Mouse (Mus musculus): ENCODE measurements at regions not wholly inside any gene's neighbourhood (a gene's known extent, or its start where the extent isn't known, plus 50 kb on each side); places are given as distances from the start of the nearest gene placed in this dataset.

DNA sequence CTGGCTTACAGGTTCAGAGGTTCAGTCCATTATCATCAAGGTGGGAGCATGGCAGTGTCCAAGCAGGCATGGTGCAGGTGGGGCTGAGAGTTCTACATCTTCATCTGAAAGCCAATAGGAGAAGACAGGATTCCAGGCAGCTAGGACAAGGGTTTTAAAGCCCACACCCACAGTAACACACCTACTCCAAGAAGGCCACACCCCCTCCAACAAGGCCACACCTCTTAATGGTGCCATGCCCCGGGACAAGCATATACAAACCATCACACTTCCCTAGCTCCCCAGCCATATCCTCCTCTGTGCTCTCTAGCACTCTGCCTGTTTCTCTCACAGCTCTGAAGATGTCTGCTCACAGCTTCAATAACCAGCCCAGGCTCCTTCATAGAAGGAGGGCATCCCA lies 61.8 kb upstream of the Ywhaq start:
- H3K36me3 ChIP-seq (ENCODE audit: control insufficient read depth, insufficient read depth, low read length), result no peaks in the 10 kb centered on the region
- H3K4me1 ChIP-seq (ENCODE audit: control insufficient read depth, insufficient read depth, low read length), result no peaks in the 10 kb centered on the region
- TF ChIP-seq POLR2A (IDR thresholded peaks at IDR 0.05; ENCODE audit: control insufficient read depth, low read depth, low read length), result no peak
- no peak for TF ChIP-seq CTCF (IDR thresholded peaks at IDR 0.05; ENCODE audit: control insufficient read depth, insufficient read depth, insufficient replicate concordance, low read depth, low read length)
- H3K4me3 ChIP-seq (ENCODE audit: control insufficient read depth, low read depth, low read length), result no peak overlapping the region
- no peak overlapping the region for H3K27ac ChIP-seq (ENCODE audit: control insufficient read depth, insufficient read depth, low read depth, low read length)
- no peaks in the 10 kb centered on the region for H3K27me3 ChIP-seq (ENCODE audit: control insufficient read depth, insufficient read depth, low read length)

DNA sequence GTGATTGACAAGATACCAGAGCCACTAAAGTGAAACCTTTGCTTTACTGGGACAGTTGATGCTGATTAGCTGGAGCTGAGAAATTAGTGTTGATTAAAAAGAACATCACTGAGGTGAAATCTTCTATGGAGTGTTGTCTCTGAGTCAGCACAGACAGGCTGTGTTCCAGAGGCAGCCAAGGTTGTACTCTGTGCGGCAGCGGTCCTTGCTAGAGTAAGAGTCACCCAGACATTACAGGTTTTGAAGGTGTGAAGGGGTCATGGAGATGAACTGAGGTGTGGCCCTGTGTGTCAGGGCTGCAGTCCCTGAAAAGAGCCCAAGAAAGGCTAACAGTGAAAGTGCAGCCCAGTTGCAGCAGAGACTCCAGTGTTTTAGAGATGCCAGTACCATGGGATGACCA lies 59.1 kb upstream of the Ywhaq start:
- Histone ChIP-seq H3K4me3 (ENCODE audit: control insufficient read depth, low read depth, low read length) (no peak overlapping the region), H3K4me1 (ENCODE audit: control insufficient read depth, insufficient read depth, low read length) (no peaks in the 10 kb centered on the region), H3K27me3 (ENCODE audit: control insufficient read depth, insufficient read depth, low read length) (no peaks in the 10 kb centered on the region), H3K27ac (ENCODE audit: control insufficient read depth, insufficient read depth, low read depth, low read length) (no peak overlapping the region), H3K36me3 (ENCODE audit: control insufficient read depth, insufficient read depth, low read length) (no peaks in the 10 kb centered on the region)
- TF ChIP-seq POLR2A (IDR thresholded peaks at IDR 0.05; ENCODE audit: control insufficient read depth, low read depth, low read length), result no peak
- TF ChIP-seq CTCF (IDR thresholded peaks at IDR 0.05; ENCODE audit: control insufficient read depth, insufficient read depth, insufficient replicate concordance, low read depth, low read length), result no peak

- H3K27ac ChIP-seq (ENCODE audit: control insufficient read depth, insufficient read depth, low read depth, low read length), result no peak overlapping the region
- no peaks in the 10 kb centered on the region for H3K27me3 ChIP-seq (ENCODE audit: control insufficient read depth, insufficient read depth, low read length)
- H3K4me1 ChIP-seq (ENCODE audit: control insufficient read depth, insufficient read depth, low read length), result no peaks in the 10 kb centered on the region
- TF ChIP-seq POLR2A (IDR thresholded peaks at IDR 0.05; ENCODE audit: control insufficient read depth, low read depth, low read length) (no peak), CTCF (IDR thresholded peaks at IDR 0.05; ENCODE audit: control insufficient read depth, insufficient read depth, insufficient replicate concordance, low read depth, low read length) (no peak)
- H3K4me3 ChIP-seq (ENCODE audit: control insufficient read depth, low read depth, low read length), result no peak overlapping the region
- H3K36me3 ChIP-seq (ENCODE audit: control insufficient read depth, insufficient read depth, low read length), result no peaks in the 10 kb centered on the region
Observed at GRCm38 (mm10) chr12:21472951-21473710, 55.7 kb upstream of the Ywhaq start.

DNA sequence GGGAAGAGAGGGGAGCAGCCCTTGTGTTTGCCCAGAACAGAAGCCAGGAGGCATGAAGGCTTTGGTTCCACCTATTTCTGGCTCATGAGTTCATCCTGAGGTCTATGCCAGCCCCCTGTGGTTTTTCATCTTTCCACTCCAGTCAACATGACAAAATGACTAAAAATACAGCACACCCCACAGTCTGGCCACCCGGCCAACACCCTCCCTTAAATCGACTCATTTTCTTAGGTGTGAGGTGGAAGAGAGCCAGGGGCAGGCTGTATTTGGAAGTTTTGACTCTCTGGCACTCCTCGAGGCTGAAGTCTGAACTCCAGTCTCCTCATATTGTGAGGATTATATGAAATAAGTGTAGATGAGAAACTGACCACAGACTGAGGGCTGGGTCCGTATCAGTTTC lies 55.0 kb upstream of the Ywhaq start:
- TF ChIP-seq CTCF (IDR thresholded peaks at IDR 0.05; ENCODE audit: control insufficient read depth, insufficient read depth, insufficient replicate concordance, low read depth, low read length), result no peak
- no peak for TF ChIP-seq POLR2A (IDR thresholded peaks at IDR 0.05; ENCODE audit: control insufficient read depth, low read depth, low read length)

DNA sequence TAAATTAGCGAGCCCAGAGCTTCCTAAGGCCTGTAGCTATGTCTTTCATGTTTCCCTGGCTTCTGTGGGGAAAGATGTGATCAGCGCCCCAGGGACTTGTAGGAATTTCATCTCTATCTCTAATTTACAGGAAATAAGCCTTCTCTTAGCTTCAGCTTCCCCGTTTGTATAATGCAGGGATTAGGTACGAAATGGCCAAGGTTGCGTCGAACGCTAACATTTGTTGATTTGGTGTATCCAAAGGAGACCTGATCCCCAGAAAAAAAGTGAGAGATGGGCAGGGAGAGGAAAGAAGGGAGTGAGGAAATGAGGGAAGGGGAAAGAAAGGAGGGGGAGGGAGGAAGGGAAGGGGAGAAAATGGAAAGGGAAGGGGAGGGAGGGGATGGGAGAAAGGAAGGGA lies 54.5 kb upstream of the Ywhaq start:
- Histone ChIP-seq H3K4me1 (ENCODE audit: control insufficient read depth, insufficient read depth, low read length) (no peaks in the 10 kb centered on the region), H3K36me3 (ENCODE audit: control insufficient read depth, insufficient read depth, low read length) (no peaks in the 10 kb centered on the region), H3K4me3 (ENCODE audit: control insufficient read depth, low read depth, low read length) (no peak overlapping the region), H3K27ac (ENCODE audit: control insufficient read depth, insufficient read depth, low read depth, low read length) (no peak overlapping the region), H3K27me3 (ENCODE audit: control insufficient read depth, insufficient read depth, low read length) (no peaks in the 10 kb centered on the region)
- TF ChIP-seq CTCF (IDR thresholded peaks at IDR 0.05; ENCODE audit: control insufficient read depth, insufficient read depth, insufficient replicate concordance, low read depth, low read length), result no peak

More for the DNA sequence above, 55.0 kb upstream of the Ywhaq start:
- Histone ChIP-seq H3K4me1 (ENCODE audit: control insufficient read depth, insufficient read depth, low read length) (no peaks in the 10 kb centered on the region), H3K36me3 (ENCODE audit: control insufficient read depth, insufficient read depth, low read length) (no peaks in the 10 kb centered on the region), H3K27ac (ENCODE audit: control insufficient read depth, insufficient read depth, low read depth, low read length) (no peak overlapping the region), H3K4me3 (ENCODE audit: control insufficient read depth, low read depth, low read length) (no peak overlapping the region), H3K27me3 (ENCODE audit: control insufficient read depth, insufficient read depth, low read length) (no peaks in the 10 kb centered on the region)

DNA sequence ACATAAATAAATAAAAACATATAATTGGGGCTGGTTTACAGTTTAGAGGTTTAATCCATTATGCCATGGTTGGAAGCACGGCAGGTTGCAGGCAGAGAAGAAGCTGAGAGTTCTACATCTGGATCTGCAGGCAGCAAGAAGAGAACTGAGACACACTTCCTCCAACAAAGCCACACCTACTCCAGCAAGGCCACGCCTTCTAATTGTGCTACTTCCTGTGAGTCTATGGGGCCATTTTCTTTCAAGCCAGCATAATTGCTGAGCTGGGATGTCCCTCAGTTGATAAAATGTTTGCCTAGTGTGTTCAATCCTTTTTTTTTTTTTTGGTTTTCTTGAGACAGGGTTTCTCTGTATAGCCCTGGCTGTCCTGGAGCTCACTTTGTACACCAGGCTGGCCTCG lies 52.8 kb upstream of the Ywhaq start:
- no peaks in the 10 kb centered on the region for H3K4me1 ChIP-seq (ENCODE audit: control insufficient read depth, insufficient read depth, low read length)
- H3K27ac ChIP-seq (ENCODE audit: control insufficient read depth, insufficient read depth, low read depth, low read length), result no peak overlapping the region
- TF ChIP-seq CTCF (IDR thresholded peaks at IDR 0.05; ENCODE audit: control insufficient read depth, insufficient read depth, insufficient replicate concordance, low read depth, low read length), result no peak
- TF ChIP-seq POLR2A (IDR thresholded peaks at IDR 0.05; ENCODE audit: control insufficient read depth, low read depth, low read length), result no peak
- H3K27me3 ChIP-seq (ENCODE audit: control insufficient read depth, insufficient read depth, low read length), result no peaks in the 10 kb centered on the region
- H3K36me3 ChIP-seq (ENCODE audit: control insufficient read depth, insufficient read depth, low read length), result no peaks in the 10 kb centered on the region
- H3K4me3 ChIP-seq (ENCODE audit: control insufficient read depth, low read depth, low read length), result no peak overlapping the region

All from testis, adult 2 months (tissue).